ENCODE assay signal across 26 mouse cellular contexts in genomic region chr5:91113967-91114366, GRCm38 (mm10). TPM values are rescaled to one million over a fixed set of nuclear protein-coding genes. Genes with fewer than 3 reads are reported as not detected.
DNase-seq lines count a peak whose midpoint lies in the region; ATAC-seq and TF ChIP-seq lines count a peak whose summit lies in the region.
"Had no signal": no experiment of that assay in that cellular context is flagged by ENCODE, and none has a peak within 500 bp of the region (broad histone marks: within the 10 kb centered on the region; RNA-seq: fewer than 3 reads in every experiment).

No protein-coding gene starts in this region.

- H3K4me1 ChIP-seq in kidney, embryonic 16.5 days (ENCODE audit: insufficient read depth, low read length): no peaks in the 10 kb centered on the region
- H3K4me1 ChIP-seq: forebrain, embryonic 10.5 days; hindbrain, embryonic 12.5 days; hindbrain, embryonic 15.5 days had no signal

- no peak overlapping the region for H3ac ChIP-seq in C2C12 (ENCODE audit: control insufficient read depth, insufficient read length, low read depth)

- TF ChIP-seq CTCF in C2C12 (IDR thresholded peaks at IDR 0.05; ENCODE audit: control insufficient read depth, insufficient read depth, insufficient read length): no peak

- H3K9me3 ChIP-seq in kidney, embryonic 16.5 days (ENCODE audit: low read length): no peaks in the 10 kb centered on the region
- H3K9me3 ChIP-seq: forebrain, embryonic 10.5 days; forebrain, embryonic 13.5 days; hindbrain, embryonic 12.5 days; hindbrain, embryonic 15.5 days had no signal

- no peak overlapping the region for H3K27ac ChIP-seq in kidney, embryonic 16.5 days (ENCODE audit: low read length)
- H3K27ac ChIP-seq: forebrain, embryonic 10.5 days; forebrain, embryonic 13.5 days; hindbrain, embryonic 12.5 days; hindbrain, embryonic 15.5 days had no signal

- H3K4me2 ChIP-seq in kidney, embryonic 16.5 days (replicated peaks; ENCODE audit: low read depth, low read length): no peak overlapping the region
- H3K4me2 ChIP-seq: forebrain, embryonic 13.5 days; heart, embryonic 11.5 days; hindbrain, embryonic 12.5 days; hindbrain, embryonic 15.5 days had no signal

- no peak overlapping the region for H3K9ac ChIP-seq in kidney, embryonic 16.5 days (replicated peaks; ENCODE audit: low read length)
- H3K9ac ChIP-seq: forebrain, embryonic 13.5 days; hindbrain, embryonic 12.5 days; hindbrain, embryonic 15.5 days had no signal

- H3K27me3 ChIP-seq in C2C12 (ENCODE audit: control insufficient read depth, insufficient read depth, insufficient read length): no peaks in the 10 kb centered on the region
- H3K27me3 ChIP-seq in kidney, embryonic 16.5 days (ENCODE audit: insufficient read depth, low read length): no peaks in the 10 kb centered on the region
- H3K27me3 ChIP-seq: forebrain, embryonic 13.5 days; hindbrain, embryonic 12.5 days; hindbrain, embryonic 15.5 days had no signal

- ATAC-seq in granulocyte monocyte progenitor cell, adult 5-6 weeks (replicated peaks; ENCODE audit: poor library complexity, severe bottlenecking): peak; percentile 88
- ATAC-seq in kidney, embryonic 16.5 days (ENCODE audit: low FRiP score, low TSS enrichment): no peak
- ATAC-seq: forebrain, embryonic 13.5 days; forebrain, embryonic 16.5 days had no signal

- peak; percentile 12 for DNase-seq in 416B (ENCODE audit: low read depth)
- no peak for DNase-seq in gastrocnemius, postnatal 14 days
- DNase-seq in left cerebral cortex, postnatal 36 days (ENCODE audit: low spot score in 2 of 2): no peak
- DNase-seq: adrenal gland, adult 2 months; cerebellum, adult 11-12 months; cerebellum, adult 8-10 months; cerebellum, postnatal 36 days; gastrocnemius, postnatal 10 days had no signal

- H3K79me2 ChIP-seq in C2C12 (ENCODE audit: control insufficient read depth, insufficient read depth): no peaks in the 10 kb centered on the region

- H3K79me3 ChIP-seq in C2C12 (ENCODE audit: low read depth): no peaks in the 10 kb centered on the region

- intact Hi-C loops in gastrocnemius, postnatal 14 days (cut with DNase I; ENCODE audit: low total_unique reads): no loop called here
- intact Hi-C loops in left cerebral cortex, postnatal 36 days (cut with DNase I): no loop called here

- WGBS in kidney, embryonic 16.5 days: 80% methylated on average over 2 of the region's 2 CpGs

- H3K4me3 ChIP-seq in C2C12 (ENCODE audit: insufficient read depth, poor library complexity, severe bottlenecking): no peak overlapping the region
- no peak overlapping the region for H3K4me3 ChIP-seq in kidney, embryonic 16.5 days (ENCODE audit: low read length)
- H3K4me3 ChIP-seq: forebrain, embryonic 10.5 days; forebrain, embryonic 13.5 days; hindbrain, embryonic 12.5 days; hindbrain, embryonic 15.5 days had no signal

- H3K36me3 ChIP-seq in C2C12 (ENCODE audit: control insufficient read depth, insufficient read depth): no peaks in the 10 kb centered on the region
- no peaks in the 10 kb centered on the region for H3K36me3 ChIP-seq in kidney, embryonic 16.5 days (ENCODE audit: insufficient read depth, low read length)
- H3K36me3 ChIP-seq: forebrain, embryonic 10.5 days; hindbrain, embryonic 12.5 days; hindbrain, embryonic 15.5 days had no signal

TF ChIP-seq in C2C12, 6 proteins besides CTCF, POLR2A, EP300 and RAD21:
- TF ChIP-seq MAX (IDR thresholded peaks at IDR 0.05) (no peak), FOSL1 (IDR thresholded peaks at IDR 0.05; ENCODE audit: insufficient read depth, low read length, poor library complexity, severe bottlenecking) (no peak), MYOG (IDR thresholded peaks at IDR 0.05; ENCODE audit: control insufficient read depth, extremely low read depth, insufficient read length) (no peak), CEBPB (IDR thresholded peaks at IDR 0.05; ENCODE audit: low read depth) (peak; percentile 23)

RNA-seq across cellular contexts. Expression of gene Areg, which starts 25.4 kb away (rescaled TPM):
- 34.4 TPM for polyA plus RNA-seq in C2C12 (2012; fragmentation: generic; extraction: Trizol)
- not detected in 2 replicates for total RNA-seq in granulocyte monocyte progenitor cell, adult 5-6 weeks (2014; fragmentation: Nextera tagmentation)
- not detected in 2 replicates for total RNA-seq in granulocyte monocyte progenitor cell, adult 5-6 weeks (2017)
- not detected for total RNA-seq in gastrocnemius, postnatal 14 days (2021)
- total RNA-seq in left cerebral cortex, postnatal 36 days (2021): not detected
- 0.19 and 0.39 TPM in 2 replicates for polyA plus RNA-seq in kidney, embryonic 16.5 days (2015; fragmentation: Nextera tagmentation; extraction: Ambion mirVana)
- total RNA-seq: adrenal gland, adult 2 months; adrenal gland, postnatal 25 days; gastrocnemius, adult 18-20 months; gastrocnemius, postnatal 10 days; gastrocnemius, postnatal 4 days; heart, adult 8-10 months; heart, postnatal 25 days; hematopoietic stem cell, adult 5-6 weeks; MEL had no signal
- polyA plus RNA-seq: adrenal gland, adult 2 months; embryonic facial prominence, embryonic 11.5 days; forebrain, embryonic 10.5 days; forebrain, embryonic 13.5 days; forebrain, embryonic 16.5 days; heart, embryonic 11.5 days; hindbrain, embryonic 12.5 days had no signal

RNA-seq across cellular contexts. Expression of gene Ereg, which starts 39.5 kb away (rescaled TPM):
- polyA plus RNA-seq in C2C12 (2012; fragmentation: generic; extraction: Trizol): 3.6 TPM
- total RNA-seq in granulocyte monocyte progenitor cell, adult 5-6 weeks (2014; fragmentation: Nextera tagmentation): not detected in 2 replicates
- total RNA-seq in granulocyte monocyte progenitor cell, adult 5-6 weeks (2017): not detected in 2 replicates
- not detected for total RNA-seq in gastrocnemius, postnatal 14 days (2021)
- total RNA-seq in left cerebral cortex, postnatal 36 days (2021): not detected
- polyA plus RNA-seq in kidney, embryonic 16.5 days (2015; fragmentation: Nextera tagmentation; extraction: Ambion mirVana): not detected in 2 replicates
- total RNA-seq: adrenal gland, adult 2 months; adrenal gland, postnatal 25 days; gastrocnemius, adult 18-20 months; hematopoietic stem cell, adult 5-6 weeks; MEL had no signal
- polyA plus RNA-seq: adrenal gland, adult 2 months; forebrain, embryonic 13.5 days; forebrain, embryonic 16.5 days; heart, embryonic 11.5 days; heart, embryonic 14.5 days; hindbrain, embryonic 12.5 days had no signal
